Mouse (Mus musculus): Measurements from ENCODE around the gene Neurod1. TPM values are rescaled to one million over a fixed set of nuclear protein-coding genes. Genes with fewer than 3 reads are reported as not detected.

The Neurod1 gene
- polyA plus RNA-seq, 1 experiment, result not detected

DNA sequence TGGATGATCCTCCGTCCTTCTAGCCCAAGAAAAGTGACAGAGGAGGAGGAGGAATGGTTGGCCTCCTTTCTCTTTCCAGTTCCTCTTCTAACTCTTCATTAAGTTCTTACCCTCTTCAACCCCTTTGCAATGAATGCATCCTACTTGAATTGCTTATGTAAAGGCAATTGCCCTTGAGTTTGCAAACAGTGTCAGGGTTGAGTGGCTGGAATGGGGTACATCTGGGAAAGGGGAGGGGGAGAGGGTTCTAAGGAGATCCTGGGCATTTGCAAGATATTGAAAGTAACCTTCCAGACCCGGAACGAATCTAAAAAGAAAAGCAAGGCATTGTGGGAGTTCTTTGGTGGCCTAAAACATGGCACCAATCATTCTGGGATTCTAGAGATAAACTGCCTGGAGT lies 1.4 kb upstream of the Neurod1 start:
- no peak for TF ChIP-seq GATA1 (IDR thresholded peaks at IDR 0.05; ENCODE audit: borderline replicate concordance, low read length)
- no peak for TF ChIP-seq FLI1 (IDR thresholded peaks at IDR 0.05; ENCODE audit: low read length)
- H3K9me3 ChIP-seq, result peaks cover 17% of the 10 kb centered on the region; the same call in 1 of the 2 replicates
- H3K4me1 ChIP-seq, result peaks cover 27% of the 10 kb centered on the region
- H3K27me3 ChIP-seq (replicated peaks), result peaks cover 71% of the 10 kb centered on the region
- no peak overlapping the region for H3K4me3 ChIP-seq (replicated peaks)
- no peaks in the 10 kb centered on the region for H3K36me3 ChIP-seq (replicated peaks; ENCODE audit: low read length)

DNA sequence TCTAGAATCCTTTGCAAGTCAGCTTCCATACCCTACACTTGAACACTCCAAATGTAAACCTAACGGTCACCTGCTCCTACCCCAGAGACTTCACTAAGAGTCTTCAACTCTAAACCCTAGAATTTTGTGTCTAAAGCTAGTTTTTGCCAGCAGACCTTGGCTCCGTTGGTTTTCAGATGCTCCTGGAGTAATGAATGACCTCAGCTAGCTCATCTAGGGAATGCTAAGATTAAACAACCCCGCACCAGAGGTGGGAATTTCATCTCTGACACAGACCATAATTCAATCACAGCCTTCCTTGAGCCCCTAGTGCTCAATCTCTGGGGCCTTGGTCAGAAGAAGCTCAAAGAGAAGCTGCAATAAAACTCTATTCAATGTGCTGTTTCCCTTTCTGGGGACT lies 883 bp upstream of the Neurod1 start:
- peaks cover 17% of the 10 kb centered on the region; the same call in 1 of the 2 replicates for H3K9me3 ChIP-seq
- H3K27me3 ChIP-seq (replicated peaks), result peaks cover 70% of the 10 kb centered on the region
- H3K4me3 ChIP-seq (replicated peaks), result no peak overlapping the region
- no peak for TF ChIP-seq GATA1 (IDR thresholded peaks at IDR 0.05; ENCODE audit: borderline replicate concordance, low read length)
- no peak for TF ChIP-seq FLI1 (IDR thresholded peaks at IDR 0.05; ENCODE audit: low read length)
- no peaks in the 10 kb centered on the region for H3K36me3 ChIP-seq (replicated peaks; ENCODE audit: low read length)
- H3K4me1 ChIP-seq, result peaks cover 27% of the 10 kb centered on the region

DNA sequence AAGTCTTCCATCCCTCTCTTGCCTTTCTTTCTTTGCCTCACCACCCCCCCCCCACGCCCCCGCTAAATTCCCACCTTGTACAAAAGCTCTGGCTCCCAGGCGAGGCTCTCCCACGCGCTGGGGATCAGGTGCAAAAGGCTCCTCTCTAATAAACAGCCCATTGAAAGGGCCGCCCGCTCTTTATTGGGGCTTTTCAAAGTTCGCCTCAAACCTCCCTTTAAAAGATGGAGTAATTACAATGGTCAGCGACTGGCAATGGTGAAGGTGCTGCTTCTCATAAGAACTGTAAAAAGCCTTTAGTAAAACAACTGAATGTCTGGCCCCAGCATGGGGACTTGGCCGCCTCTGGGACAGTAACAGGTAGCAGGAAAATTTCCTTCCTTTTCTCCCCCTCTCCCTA lies 905 bp downstream of the Neurod1 start:
- peaks cover 70% of the 10 kb centered on the region for H3K27me3 ChIP-seq (replicated peaks)
- no peak overlapping the region for H3K4me3 ChIP-seq (replicated peaks)
- H3K36me3 ChIP-seq (replicated peaks; ENCODE audit: low read length), result no peaks in the 10 kb centered on the region
- TF ChIP-seq GATA1 (IDR thresholded peaks at IDR 0.05; ENCODE audit: borderline replicate concordance, low read length), result no peak
- no peak for TF ChIP-seq FLI1 (IDR thresholded peaks at IDR 0.05; ENCODE audit: low read length)
- H3K4me1 ChIP-seq, result peaks cover 27% of the 10 kb centered on the region
- H3K9me3 ChIP-seq, result peaks cover 17% of the 10 kb centered on the region; the same call in 1 of the 2 replicates

DNA sequence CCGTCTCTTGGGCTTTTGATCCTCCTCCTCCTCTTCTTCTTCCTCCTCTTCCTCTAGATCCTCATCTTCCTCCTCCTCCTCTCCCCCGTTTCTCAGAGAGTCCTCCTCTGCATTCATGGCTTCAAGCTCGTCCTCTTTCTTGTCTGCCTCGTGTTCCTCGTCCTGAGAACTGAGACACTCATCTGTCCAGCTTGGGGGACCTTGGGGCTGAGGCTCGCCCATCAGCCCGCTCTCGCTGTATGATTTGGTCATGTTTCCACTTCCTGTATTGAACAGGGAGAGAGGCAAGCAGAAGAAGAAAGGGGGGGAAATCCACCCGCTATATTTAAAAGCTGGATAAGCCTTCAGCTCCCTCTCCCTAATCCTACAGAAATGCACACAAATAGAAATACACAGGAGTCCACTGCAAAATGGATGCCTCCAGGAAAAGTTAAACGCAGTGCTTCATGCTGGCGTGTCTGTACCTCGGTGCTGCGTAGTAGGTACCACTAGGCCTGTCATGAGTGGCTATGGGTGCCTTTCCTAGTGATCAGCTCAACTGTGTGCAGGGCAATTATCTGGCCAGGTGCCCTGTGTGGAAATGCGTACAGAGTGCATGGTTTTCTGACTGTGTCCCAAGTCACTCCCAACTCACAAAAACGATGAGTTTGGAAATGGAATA lies 1.6 kb downstream of the Neurod1 start:
- Histone ChIP-seq H3K27me3 (replicated peaks) (peaks cover 63% of the 10 kb centered on the region), H3K4me3 (replicated peaks) (no peak overlapping the region), H3K9me3 (peaks cover 17% of the 10 kb centered on the region; the same call in 1 of the 2 replicates), H3K36me3 (replicated peaks; ENCODE audit: low read length) (no peaks in the 10 kb centered on the region), H3K4me1 (peaks cover 27% of the 10 kb centered on the region)
- no peak for TF ChIP-seq FLI1 (IDR thresholded peaks at IDR 0.05; ENCODE audit: low read length)
- TF ChIP-seq GATA1 (IDR thresholded peaks at IDR 0.05; ENCODE audit: borderline replicate concordance, low read length), result no peak

DNA sequence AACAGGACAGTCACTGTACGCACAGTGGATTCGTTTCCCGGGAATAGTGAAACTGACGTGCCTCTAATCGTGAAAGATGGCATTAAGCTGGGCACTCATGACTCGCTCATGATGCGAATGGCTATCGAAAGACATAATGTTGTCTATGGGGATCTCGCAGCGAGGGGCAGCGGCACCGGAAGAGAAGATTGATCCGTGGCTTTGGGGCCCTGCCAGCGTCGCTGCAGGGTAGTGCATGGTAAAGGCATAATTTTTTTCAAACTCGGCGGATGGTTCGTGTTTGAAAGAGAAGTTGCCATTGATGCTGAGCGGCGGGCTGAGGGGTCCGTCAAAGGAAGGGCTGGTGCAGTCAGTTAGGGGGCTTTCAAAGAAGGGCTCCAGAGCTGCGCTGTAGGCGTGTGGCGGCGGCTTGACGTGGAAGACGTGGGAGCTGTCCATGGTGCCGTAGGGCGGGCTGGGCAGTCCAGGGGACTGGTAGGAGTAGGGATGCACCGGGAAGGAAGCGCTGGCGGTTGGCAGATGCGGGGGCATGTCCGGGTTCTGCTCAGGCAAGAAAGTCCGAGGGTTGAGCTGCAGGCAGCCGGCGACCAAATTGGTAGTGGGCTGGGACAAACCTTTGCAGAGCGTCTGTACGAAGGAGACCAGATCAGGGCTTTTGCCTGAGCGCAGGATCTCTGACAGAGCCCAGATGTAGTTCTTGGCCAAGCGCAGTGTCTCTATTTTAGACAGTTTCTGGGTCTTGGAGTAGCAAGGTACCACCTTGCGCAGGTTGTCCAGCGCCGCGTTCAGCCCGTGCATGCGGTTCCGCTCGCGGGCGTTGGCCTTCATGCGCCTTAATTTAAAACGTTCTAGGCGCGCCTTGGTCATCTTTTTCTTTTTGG lies 2.4 kb downstream of the Neurod1 start:
- TF ChIP-seq GATA1 (IDR thresholded peaks at IDR 0.05; ENCODE audit: borderline replicate concordance, low read length), result no peak
- TF ChIP-seq FLI1 (IDR thresholded peaks at IDR 0.05; ENCODE audit: low read length), result no peak
- Histone ChIP-seq H3K36me3 (replicated peaks; ENCODE audit: low read length) (no peaks in the 10 kb centered on the region), H3K9me3 (peaks cover 11% of the 10 kb centered on the region; the same call in 1 of the 2 replicates), H3K27me3 (replicated peaks) (peaks cover 55% of the 10 kb centered on the region), H3K4me3 (replicated peaks) (peak overlapping the region; percentile 92), H3K4me1 (peaks cover 25% of the 10 kb centered on the region)

DNA sequence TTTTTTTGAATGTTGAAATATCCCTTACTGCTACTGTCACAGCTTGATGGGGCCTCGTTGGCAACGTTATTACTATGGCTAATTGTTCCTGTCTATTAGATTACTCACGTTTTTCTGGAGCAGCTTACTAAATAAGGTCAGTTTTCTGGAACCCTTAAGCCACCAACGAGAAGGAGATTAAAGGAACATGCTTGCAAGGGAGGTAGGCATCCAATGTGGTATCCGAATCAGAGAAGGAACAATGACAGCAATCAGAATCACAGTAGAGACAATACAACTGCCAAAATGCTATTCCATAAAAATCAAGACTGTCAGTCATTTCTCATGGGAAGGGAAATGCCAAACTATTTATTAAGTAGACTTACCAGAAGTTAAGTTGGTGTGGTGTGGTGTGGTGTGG lies 5.1 kb downstream of the Neurod1 start:
- Histone ChIP-seq H3K9me3 (peaks cover 2% of the 10 kb centered on the region; the same call in 1 of the 2 replicates), H3K27me3 (replicated peaks) (peaks cover 29% of the 10 kb centered on the region), H3K4me3 (replicated peaks) (no peak overlapping the region), H3K4me1 (peaks cover 15% of the 10 kb centered on the region), H3K36me3 (replicated peaks; ENCODE audit: low read length) (no peaks in the 10 kb centered on the region)
- no peak for TF ChIP-seq GATA1 (IDR thresholded peaks at IDR 0.05; ENCODE audit: borderline replicate concordance, low read length)
- no peak for TF ChIP-seq FLI1 (IDR thresholded peaks at IDR 0.05; ENCODE audit: low read length)

DNA sequence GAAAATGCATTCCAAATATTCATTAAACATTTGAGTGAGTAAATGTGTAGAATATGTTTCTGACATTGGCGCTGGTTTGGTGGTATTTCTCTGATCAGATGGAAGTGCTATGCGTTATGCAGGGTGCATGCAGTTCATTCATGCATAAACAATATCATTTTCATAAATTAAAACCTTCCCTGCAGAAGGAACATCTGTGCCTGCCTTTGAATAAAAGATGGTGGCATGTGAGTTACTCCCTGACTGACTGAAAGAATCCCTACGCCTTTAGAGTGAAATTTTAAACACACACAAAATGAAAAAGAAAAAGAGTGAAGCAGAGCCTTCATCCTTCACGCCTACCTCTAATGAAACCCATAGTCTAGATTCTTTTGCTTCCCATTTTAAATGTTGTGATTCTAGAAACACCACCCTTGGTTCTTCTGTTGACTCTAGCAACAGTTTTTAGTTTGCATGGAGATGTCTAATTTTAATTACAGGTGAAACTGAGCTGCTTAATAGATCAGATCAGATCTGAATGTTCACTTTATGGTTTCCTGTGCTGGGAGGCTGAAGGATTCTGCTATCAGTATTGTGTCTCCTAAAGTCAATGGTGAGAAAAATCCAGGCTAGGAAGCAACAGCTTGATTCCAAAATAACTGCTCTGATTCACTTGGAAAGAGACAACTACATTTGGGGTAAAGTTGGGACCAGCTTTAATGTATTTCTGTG lies 5.7 kb downstream of the Neurod1 start:
- H3K27me3 ChIP-seq (replicated peaks), result peaks cover 24% of the 10 kb centered on the region
- no peaks in the 10 kb centered on the region for H3K36me3 ChIP-seq (replicated peaks; ENCODE audit: low read length)
- peaks cover 2% of the 10 kb centered on the region; the same call in 1 of the 2 replicates for H3K9me3 ChIP-seq
- TF ChIP-seq FLI1 (IDR thresholded peaks at IDR 0.05; ENCODE audit: low read length), result no peak
- no peak for TF ChIP-seq GATA1 (IDR thresholded peaks at IDR 0.05; ENCODE audit: borderline replicate concordance, low read length)
- H3K4me3 ChIP-seq (replicated peaks), result no peak overlapping the region
- H3K4me1 ChIP-seq, result peaks cover 14% of the 10 kb centered on the region

DNA sequence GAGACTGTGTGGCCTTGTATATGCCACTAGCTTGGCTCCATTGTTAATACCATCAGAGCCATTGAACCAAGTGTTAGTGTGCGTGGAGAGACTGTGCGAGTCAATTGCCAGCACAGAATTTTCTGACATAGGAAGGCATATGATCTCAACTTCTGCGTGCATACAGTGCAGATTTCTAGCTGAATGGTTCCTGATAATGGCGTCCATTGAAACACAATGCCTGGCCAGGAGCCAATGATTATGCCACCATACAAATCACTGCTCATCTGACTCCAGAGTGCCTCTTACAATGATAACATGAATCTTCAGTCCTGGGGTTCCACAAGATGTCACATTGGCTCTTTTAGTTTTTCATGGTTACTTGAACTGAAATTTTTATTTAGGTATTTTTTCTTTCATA lies 7.2 kb downstream of the Neurod1 start:
- Histone ChIP-seq H3K4me1 (peaks cover 8% of the 10 kb centered on the region), H3K4me3 (replicated peaks) (no peak overlapping the region), H3K27me3 (replicated peaks) (peaks cover 10% of the 10 kb centered on the region), H3K36me3 (replicated peaks; ENCODE audit: low read length) (no peaks in the 10 kb centered on the region), H3K9me3 (no peaks in the 10 kb centered on the region)
- no peak for TF ChIP-seq GATA1 (IDR thresholded peaks at IDR 0.05; ENCODE audit: borderline replicate concordance, low read length)
- no peak for TF ChIP-seq FLI1 (IDR thresholded peaks at IDR 0.05; ENCODE audit: low read length)

DNA sequence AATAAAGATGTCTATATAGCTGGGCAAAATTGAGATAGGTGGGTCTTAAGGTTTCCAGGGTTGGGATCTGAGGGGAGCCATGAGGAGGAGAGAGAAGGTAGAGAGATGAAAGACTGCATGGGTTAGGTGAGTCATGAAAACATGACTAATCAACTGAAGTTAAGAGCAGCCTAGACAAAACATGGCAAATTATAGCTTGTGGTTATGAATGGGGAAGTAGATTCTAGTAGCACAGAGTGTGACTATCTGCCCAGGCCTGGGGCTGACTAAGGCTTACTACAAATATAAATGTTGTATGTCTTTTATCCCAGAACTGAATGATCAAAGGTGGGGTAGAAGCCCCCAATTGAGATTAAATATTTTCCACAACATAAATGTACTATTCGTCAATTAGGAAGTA lies 9.4 kb downstream of the Neurod1 start:
- TF ChIP-seq FLI1 (IDR thresholded peaks at IDR 0.05; ENCODE audit: low read length) (no peak), GATA1 (IDR thresholded peaks at IDR 0.05; ENCODE audit: borderline replicate concordance, low read length) (no peak)
- Histone ChIP-seq H3K4me3 (replicated peaks) (no peak overlapping the region), H3K27me3 (replicated peaks) (peaks cover 2% of the 10 kb centered on the region), H3K4me1 (no peaks in the 10 kb centered on the region), H3K36me3 (replicated peaks; ENCODE audit: low read length) (no peaks in the 10 kb centered on the region), H3K9me3 (no peaks in the 10 kb centered on the region)

Data from megakaryocyte, embryonic 14.5 days (primary cell).